Mouse (Mus musculus): ENCODE measurements at regions not wholly inside any gene's neighbourhood (a gene's known extent, or its start where the extent isn't known, plus 50 kb on each side); places are given as distances from the start of the nearest gene placed in this dataset.

DNA sequence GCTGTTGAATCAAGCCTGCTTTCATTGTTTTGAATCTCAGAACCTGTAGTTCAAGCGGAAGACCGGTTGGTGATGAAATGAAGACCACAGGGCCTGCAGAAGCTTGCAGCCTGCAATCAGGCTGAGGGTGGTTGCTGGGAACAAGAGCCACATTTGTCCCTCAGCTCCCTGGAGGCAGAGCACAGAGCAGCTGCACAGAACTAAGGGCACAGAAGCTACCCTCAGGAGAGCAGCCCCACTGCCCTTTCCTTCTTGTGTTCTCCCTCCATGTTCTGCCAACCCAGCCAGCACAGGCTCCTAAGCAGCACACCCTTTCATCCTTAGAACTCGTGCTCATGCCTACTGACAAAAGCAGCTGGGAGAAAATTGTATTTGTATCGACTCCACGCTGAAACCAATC lies 225.9 kb upstream of the Zbtb20 start:
- no peak for TF ChIP-seq CTCF (IDR thresholded peaks at IDR 0.05; ENCODE audit: low read depth)
- H3K4me1 ChIP-seq (ENCODE audit: insufficient read depth, low read length), result no peaks in the 10 kb centered on the region
- ATAC-seq (0 out of 2 replicates have a peak, but pooled peaks have one; percentile 21), DNase-seq (ENCODE audit: low spot score) (no peak)
- H3K27me3 ChIP-seq (ENCODE audit: insufficient read depth, low read length), result no peaks in the 10 kb centered on the region
- WGBS, result 51% methylated on average over 5 of the region's 5 CpGs
- 0 out of 2 replicates have a peak, but pooled peaks cover 3% of the 10 kb centered on the region for H3K9me3 ChIP-seq (ENCODE audit: low read length)
- no peak overlapping the region for H3K27ac ChIP-seq
- H3K36me3 ChIP-seq (ENCODE audit: insufficient read depth, low read length), result no peaks in the 10 kb centered on the region
- H3K4me3 ChIP-seq (ENCODE audit: low read length), result no peak overlapping the region
- H3K9ac ChIP-seq (replicated peaks; ENCODE audit: low read length), result no peak overlapping the region
- H3K4me2 ChIP-seq (ENCODE audit: low read depth, low read length), result no peak overlapping the region

DNA sequence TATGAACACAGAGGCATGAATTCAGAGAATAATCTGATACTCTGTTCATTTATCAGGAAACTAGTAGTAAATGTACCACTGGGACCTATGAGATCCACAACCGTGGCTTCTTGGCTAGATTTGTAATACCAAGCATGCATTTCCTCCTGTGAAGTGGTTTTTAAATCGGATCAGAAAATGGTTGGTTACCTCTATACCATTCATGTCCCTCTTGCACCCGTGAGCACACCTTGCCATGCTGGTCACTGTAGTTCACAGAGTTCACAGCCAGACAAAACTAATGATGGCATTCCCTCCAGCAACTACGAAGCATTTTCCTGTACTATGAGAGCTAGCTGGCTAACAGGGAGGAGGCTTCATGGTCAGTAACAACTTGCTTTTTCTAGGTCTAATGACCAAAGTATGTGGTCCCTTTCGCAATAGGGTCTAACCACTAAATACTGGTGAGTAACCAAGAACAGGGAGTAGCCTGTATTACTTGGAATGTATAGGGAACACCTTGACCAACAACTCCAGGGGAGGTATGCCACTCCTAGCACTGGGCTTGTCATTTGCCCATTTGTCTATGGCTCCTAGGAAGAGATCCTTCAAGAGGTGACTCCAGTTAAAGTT lies 227.0 kb upstream of the Zbtb20 start:
- no peaks in the 10 kb centered on the region for H3K27me3 ChIP-seq (ENCODE audit: insufficient read depth, low read length)
- H3K4me3 ChIP-seq (ENCODE audit: low read length), result no peak overlapping the region
- no peak for DNase-seq (ENCODE audit: low spot score)
- H3K4me1 ChIP-seq (ENCODE audit: insufficient read depth, low read length), result no peaks in the 10 kb centered on the region
- 0 out of 2 replicates have a peak, but pooled peaks cover under 1% of the 10 kb centered on the region for H3K9me3 ChIP-seq (ENCODE audit: low read length)
- TF ChIP-seq CTCF (IDR thresholded peaks at IDR 0.05; ENCODE audit: low read depth), result no peak
- H3K27ac ChIP-seq, result no peak overlapping the region
- WGBS, result 91% methylated on average over 5 of the region's 5 CpGs
- H3K9ac ChIP-seq (replicated peaks; ENCODE audit: low read length), result no peak overlapping the region
- H3K4me2 ChIP-seq (ENCODE audit: low read depth, low read length), result no peak overlapping the region
- no peak for ATAC-seq
- no peaks in the 10 kb centered on the region for H3K36me3 ChIP-seq (ENCODE audit: insufficient read depth, low read length)

DNA sequence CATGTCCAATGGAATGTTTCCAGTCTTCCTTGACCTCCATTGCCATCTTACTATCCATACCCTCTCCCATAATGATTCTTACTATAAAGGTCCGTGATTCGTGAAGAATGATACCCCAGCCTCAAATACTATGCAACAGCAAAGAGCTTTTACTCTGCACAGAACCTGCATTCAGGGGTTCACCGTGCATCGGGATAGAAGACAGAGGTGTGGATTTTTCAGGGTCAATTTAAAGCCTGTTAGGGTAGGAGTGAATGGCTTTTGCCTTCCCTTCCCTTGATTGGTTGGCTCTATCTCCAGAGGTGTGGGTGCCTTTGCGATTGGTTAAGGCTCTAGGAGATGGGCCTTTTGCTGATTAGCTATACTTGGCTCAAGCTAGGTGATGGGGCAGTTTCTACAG lies 227.9 kb upstream of the Zbtb20 start:
- no peaks in the 10 kb centered on the region for H3K9me3 ChIP-seq (ENCODE audit: low read length)
- no peak for TF ChIP-seq CTCF (IDR thresholded peaks at IDR 0.05; ENCODE audit: low read depth)
- 95% methylated on average over 5 of the region's 5 CpGs for WGBS
- no peak overlapping the region for H3K27ac ChIP-seq
- no peaks in the 10 kb centered on the region for H3K27me3 ChIP-seq (ENCODE audit: insufficient read depth, low read length)
- no peak overlapping the region for H3K9ac ChIP-seq (replicated peaks; ENCODE audit: low read length)
- no peaks in the 10 kb centered on the region for H3K36me3 ChIP-seq (ENCODE audit: insufficient read depth, low read length)
- no peaks in the 10 kb centered on the region for H3K4me1 ChIP-seq (ENCODE audit: insufficient read depth, low read length)
- no peak for ATAC-seq
- H3K4me3 ChIP-seq (ENCODE audit: low read length), result no peak overlapping the region
- no peak for DNase-seq (ENCODE audit: low spot score)
- H3K4me2 ChIP-seq (ENCODE audit: low read depth, low read length), result no peak overlapping the region

DNA sequence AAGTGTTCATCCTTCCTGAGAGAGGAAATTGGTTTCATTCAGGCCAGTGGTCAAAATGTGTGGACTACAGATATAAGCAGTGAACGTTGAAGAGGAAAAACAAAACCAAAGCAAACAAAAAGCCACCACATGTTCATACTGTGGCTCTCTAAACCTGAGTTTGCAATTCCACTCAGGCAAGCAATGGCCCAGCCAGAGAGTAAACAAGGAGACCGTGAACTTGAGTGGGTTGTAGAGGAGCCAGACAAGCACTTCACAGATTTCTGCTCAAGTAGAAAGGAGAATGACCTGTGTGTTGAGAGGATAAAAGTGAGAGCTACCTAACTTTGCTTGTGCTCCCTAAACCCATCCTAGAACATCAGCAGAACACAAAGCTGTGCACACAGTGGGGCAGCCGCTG lies 239.9 kb upstream of the Zbtb20 start:
- Histone ChIP-seq H3K9ac (replicated peaks; ENCODE audit: low read length) (no peak overlapping the region), H3K4me3 (ENCODE audit: low read length) (no peak overlapping the region), H3K9me3 (ENCODE audit: low read length) (no peaks in the 10 kb centered on the region), H3K4me1 (ENCODE audit: insufficient read depth, low read length) (no peaks in the 10 kb centered on the region), H3K27ac (no peak overlapping the region), H3K36me3 (ENCODE audit: insufficient read depth, low read length) (no peaks in the 10 kb centered on the region), H3K4me2 (ENCODE audit: low read depth, low read length) (no peak overlapping the region), H3K27me3 (ENCODE audit: insufficient read depth, low read length) (no peaks in the 10 kb centered on the region)
- no peak for TF ChIP-seq CTCF (IDR thresholded peaks at IDR 0.05; ENCODE audit: low read depth)
- 82% methylated on average over 3 of the region's 3 CpGs for WGBS
- DNase-seq (ENCODE audit: low spot score) (no peak), ATAC-seq (no peak)

DNA sequence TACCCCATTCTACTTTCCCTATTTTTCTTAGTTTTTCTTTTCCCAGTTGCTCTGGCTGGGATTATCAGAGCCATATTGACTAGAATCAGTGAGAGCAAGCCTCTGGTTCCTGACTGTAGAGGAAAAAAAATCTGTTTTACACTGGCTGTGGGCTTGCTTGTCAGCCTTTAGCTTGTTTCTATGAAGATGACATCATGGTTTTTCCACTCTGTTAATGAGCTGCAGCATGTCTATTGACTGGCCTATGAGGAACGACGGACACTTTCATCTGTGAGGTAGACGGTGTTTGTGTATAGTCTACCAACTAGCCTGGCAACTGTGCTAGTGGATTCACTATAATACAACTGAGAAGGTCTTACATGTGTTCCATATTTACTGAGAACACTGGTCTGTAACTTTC lies 248.0 kb upstream of the Zbtb20 start:
- 76% methylated on average over 3 of the region's 3 CpGs for WGBS
- DNase-seq (ENCODE audit: low spot score) (no peak), ATAC-seq (no peak)
- no peaks in the 10 kb centered on the region for H3K27me3 ChIP-seq (ENCODE audit: insufficient read depth, low read length)
- no peaks in the 10 kb centered on the region for H3K4me1 ChIP-seq (ENCODE audit: insufficient read depth, low read length)
- no peak overlapping the region for H3K4me2 ChIP-seq (ENCODE audit: low read depth, low read length)
- H3K36me3 ChIP-seq (ENCODE audit: insufficient read depth, low read length), result no peaks in the 10 kb centered on the region
- no peak overlapping the region for H3K9ac ChIP-seq (replicated peaks; ENCODE audit: low read length)
- H3K4me3 ChIP-seq (ENCODE audit: low read length), result no peak overlapping the region
- H3K27ac ChIP-seq, result no peak overlapping the region
- TF ChIP-seq CTCF (IDR thresholded peaks at IDR 0.05; ENCODE audit: low read depth), result no peak
- H3K9me3 ChIP-seq (ENCODE audit: low read length), result no peaks in the 10 kb centered on the region

DNA sequence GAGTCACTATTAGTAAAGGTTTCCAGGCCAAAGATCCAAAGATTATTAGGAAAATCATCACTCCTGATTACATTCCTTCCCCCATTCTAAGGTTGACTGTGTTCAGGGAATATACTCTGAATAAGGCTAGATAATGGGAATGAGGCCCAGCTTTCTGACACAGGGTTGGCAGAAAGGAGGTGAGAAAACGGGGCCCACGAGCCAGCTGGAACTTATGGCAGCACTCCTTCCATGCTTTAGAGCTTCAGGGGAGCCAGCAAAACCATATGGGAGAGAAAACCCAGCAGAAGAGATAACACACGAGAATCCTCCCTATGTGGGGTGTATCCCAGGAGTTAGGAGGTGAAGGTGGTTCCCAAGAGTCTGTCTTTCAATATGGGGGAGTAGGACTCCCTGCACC lies 259.8 kb upstream of the Zbtb20 start:
- ATAC-seq, result no peak
- no peaks in the 10 kb centered on the region for H3K36me3 ChIP-seq (ENCODE audit: insufficient read depth, low read length)
- no peak for DNase-seq (ENCODE audit: low spot score)
- no peaks in the 10 kb centered on the region for H3K9me3 ChIP-seq (ENCODE audit: low read length)
- no peaks in the 10 kb centered on the region for H3K4me1 ChIP-seq (ENCODE audit: insufficient read depth, low read length)
- no peak overlapping the region for H3K9ac ChIP-seq (replicated peaks; ENCODE audit: low read length)
- H3K27ac ChIP-seq, result no peak overlapping the region
- TF ChIP-seq CTCF (IDR thresholded peaks at IDR 0.05; ENCODE audit: low read depth), result no peak
- H3K27me3 ChIP-seq (ENCODE audit: insufficient read depth, low read length), result no peaks in the 10 kb centered on the region
- no peak overlapping the region for H3K4me2 ChIP-seq (ENCODE audit: low read depth, low read length)
- H3K4me3 ChIP-seq (ENCODE audit: low read length), result no peak overlapping the region
- WGBS, result 65% methylated on average over 3 of the region's 3 CpGs

DNA sequence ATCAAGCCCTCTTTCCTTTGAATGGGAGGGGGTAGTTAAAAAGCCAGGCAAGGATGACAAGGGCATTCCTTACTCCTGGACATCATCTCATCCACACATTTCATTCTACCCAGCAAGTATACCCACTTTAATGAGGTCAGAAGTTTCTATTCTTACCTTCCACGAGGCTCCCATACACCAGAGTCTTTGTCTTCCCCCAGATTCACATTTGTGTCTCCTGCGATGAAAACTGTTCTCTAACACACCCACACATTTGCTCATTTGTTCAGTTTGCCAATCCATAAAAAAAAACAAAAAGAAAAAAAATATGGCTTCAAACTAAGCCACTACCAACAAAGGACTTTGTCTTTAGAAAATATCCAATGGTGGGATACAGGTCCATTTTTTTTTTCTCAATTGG lies 263.7 kb upstream of the Zbtb20 start:
- WGBS, result 81% methylated on average over 2 of the region's 2 CpGs
- no peaks in the 10 kb centered on the region for H3K9me3 ChIP-seq (ENCODE audit: low read length)
- no peak for ATAC-seq

More for the DNA sequence above, 263.7 kb upstream of the Zbtb20 start:
- no peak overlapping the region for H3K4me2 ChIP-seq (ENCODE audit: low read depth, low read length)
- no peak for DNase-seq (ENCODE audit: low spot score)
- H3K27ac ChIP-seq, result no peak overlapping the region
- no peaks in the 10 kb centered on the region for H3K36me3 ChIP-seq (ENCODE audit: insufficient read depth, low read length)
- no peaks in the 10 kb centered on the region for H3K27me3 ChIP-seq (ENCODE audit: insufficient read depth, low read length)
- TF ChIP-seq CTCF (IDR thresholded peaks at IDR 0.05; ENCODE audit: low read depth), result no peak
- no peaks in the 10 kb centered on the region for H3K4me1 ChIP-seq (ENCODE audit: insufficient read depth, low read length)
- no peak overlapping the region for H3K4me3 ChIP-seq (ENCODE audit: low read length)
- H3K9ac ChIP-seq (replicated peaks; ENCODE audit: low read length), result no peak overlapping the region
